Mouse (Mus musculus) heart, embryonic 11.5 days (tissue): Measurements from ENCODE around the gene Thg1l. TPM values are rescaled to one million over a fixed set of nuclear protein-coding genes. Genes with fewer than 3 reads are reported as not detected.
A peak's percentile ranks its signal among the peaks of the same experiment; 100 is the strongest.

ENCODE experiments used
- ATAC-seq: fragments of 200-750 bp; cut with Nextera tagmentation; replicated peaks from 2 replicates; pipeline ENCODE4 v1.8.0; 2017; ENCODE audit warnings: moderate library complexity; ENCODE audit not compliant: insufficient number of reproducible peaks, low FRiP score, low TSS enrichment
- H3K27ac ChIP-seq: fragments of 300-500 bp; sonication (generic); 2 replicates; pipeline ENCODE4 v1.5.1; 2014; ENCODE audit warnings: mild to moderate bottlenecking, low read depth, low read length
- H3K27me3 ChIP-seq: fragments of 300-500 bp; sonication (generic); 2 replicates; pipeline ENCODE4 v1.6.1; 2014; ENCODE audit warnings: mild to moderate bottlenecking, low read length, mixed read lengths; ENCODE audit not compliant: control insufficient read depth, insufficient read depth
- H3K36me3 ChIP-seq: fragments of 300-500 bp; sonication (generic); 2 replicates; pipeline ENCODE4 v1.6.1; 2014; ENCODE audit warnings: mild to moderate bottlenecking, low read length, moderate library complexity, mixed read lengths; ENCODE audit not compliant: control insufficient read depth, insufficient read depth
- H3K4me1 ChIP-seq: fragments of 300-500 bp; sonication (generic); 2 replicates; pipeline ENCODE4 v1.6.1; 2014; ENCODE audit warnings: low read length; ENCODE audit not compliant: control insufficient read depth, insufficient read depth
- H3K4me2 ChIP-seq: fragments of 300-500 bp; sonication (generic); 2 replicates; pipeline ENCODE4 v1.6.1; 2014; ENCODE audit warnings: mild to moderate bottlenecking, moderate library complexity
- H3K4me3 ChIP-seq: fragments of 300-500 bp; sonication (generic); 2 replicates; pipeline ENCODE4 v1.5.1; 2014; ENCODE audit warnings: low read depth, low read length
- H3K9ac ChIP-seq: fragments of 300-500 bp; sonication (generic); 2 replicates; pipeline ENCODE4 v1.6.1; 2014; ENCODE audit warnings: mild to moderate bottlenecking, low read depth, low read length, moderate library complexity
- H3K9me3 ChIP-seq: fragments of 300-500 bp; sonication (generic); replicated peaks from 2 replicates; pipeline ENCODE4 v1.6.1; 2016; ENCODE audit warnings: low read length; ENCODE audit not compliant: control insufficient read depth
- WGBS: fragments of 180-500 bp; shearing (Covaris S2); extraction: QIAGEN DNeasy Blood & Tissue Kit; methylation state at CpG from one replicate; pipeline ENCODE4 v1.1.7; 2014; ENCODE audit not compliant: insufficient replicate concordance; 5-methylcytosine and 5-hydroxymethylcytosine counted together
- polyA plus RNA-seq: library from polyadenylated mRNA; unstranded; fragments of >200 nt; fragmentation: Nextera tagmentation; extraction: Ambion mirVana; gene quantifications from 2 replicates; pipeline ENCODE4 v1.2.1, GENCODE M21; 2014

Gene Thg1l
- polyA plus RNA-seq, 1 experiment from 2014 or later: 9.5 TPM

GRCm38 (mm10) chr11:45943108-45943705, 12.1 kb downstream of the Thg1l start:
- Histone ChIP-seq H3K4me3 (peak overlapping the region; percentile 83), H3K9ac (peak overlapping the region; percentile 93), H3K4me2 (peak overlapping the region; percentile 93), H3K27ac (no peak overlapping the region), H3K4me1 (peaks cover 12% of the 10 kb centered on the region), H3K27me3 (no peaks in the 10 kb centered on the region), H3K9me3 (no peaks in the 10 kb centered on the region), H3K36me3 (no peaks in the 10 kb centered on the region)
- WGBS: 69% methylated on average over 7 of the region's 7 CpGs
- ATAC-seq: no peak

DNA sequence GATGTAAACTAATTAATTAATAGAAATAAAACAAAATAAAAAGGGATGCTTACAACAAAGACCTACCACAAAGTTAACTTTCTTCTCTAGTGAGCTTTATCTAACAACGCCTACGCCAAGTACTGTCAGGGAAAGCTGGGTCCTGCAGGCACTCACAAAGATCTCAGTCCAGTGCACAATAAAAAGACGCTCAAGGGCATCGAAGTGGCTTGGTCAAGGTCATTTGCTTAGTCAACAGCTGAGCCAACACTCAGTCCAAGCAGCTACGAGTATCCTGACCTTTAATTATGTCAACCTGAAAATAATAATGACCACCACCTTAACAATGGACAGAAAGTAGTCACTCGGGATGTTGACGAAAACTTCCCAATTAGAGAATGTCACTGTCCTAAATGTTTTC, 13.0 kb downstream of the Thg1l start:
- Histone ChIP-seq H3K36me3 (no peaks in the 10 kb centered on the region), H3K27me3 (no peaks in the 10 kb centered on the region), H3K9ac (no peak overlapping the region), H3K4me3 (no peak overlapping the region), H3K9me3 (no peaks in the 10 kb centered on the region), H3K4me2 (no peak overlapping the region), H3K4me1 (peaks cover 12% of the 10 kb centered on the region), H3K27ac (no peak overlapping the region)
- WGBS: 90% methylated on average over 7 of the region's 7 CpGs
- no peak for ATAC-seq

GRCm38 (mm10) chr11:45938917-45939316, 16.4 kb downstream of the Thg1l start:
- no peaks in the 10 kb centered on the region for H3K27me3 ChIP-seq
- H3K9me3 ChIP-seq: no peaks in the 10 kb centered on the region
- H3K27ac ChIP-seq: no peak overlapping the region
- WGBS: 77% methylated on average over 8 of the region's 8 CpGs
- no peak overlapping the region for H3K4me2 ChIP-seq
- no peak overlapping the region for H3K9ac ChIP-seq
- ATAC-seq: no peak
- peaks cover 2% of the 10 kb centered on the region; the same call in 1 of the 2 replicates for H3K36me3 ChIP-seq
- H3K4me1 ChIP-seq: peaks cover 12% of the 10 kb centered on the region
- H3K4me3 ChIP-seq: no peak overlapping the region

- Histone ChIP-seq H3K9me3 (no peaks in the 10 kb centered on the region), H3K36me3 (peaks cover 2% of the 10 kb centered on the region; the same call in 1 of the 2 replicates), H3K4me3 (no peak overlapping the region), H3K4me1 (no peaks in the 10 kb centered on the region), H3K27ac (no peak overlapping the region), H3K27me3 (no peaks in the 10 kb centered on the region), H3K9ac (no peak overlapping the region), H3K4me2 (no peak overlapping the region)
- 93% methylated on average over 8 of the region's 8 CpGs for WGBS
- no peak for ATAC-seq
These were observed 17.8 kb downstream of the Thg1l start for GRCm38 (mm10) chr11:45937478-45937877.

DNA sequence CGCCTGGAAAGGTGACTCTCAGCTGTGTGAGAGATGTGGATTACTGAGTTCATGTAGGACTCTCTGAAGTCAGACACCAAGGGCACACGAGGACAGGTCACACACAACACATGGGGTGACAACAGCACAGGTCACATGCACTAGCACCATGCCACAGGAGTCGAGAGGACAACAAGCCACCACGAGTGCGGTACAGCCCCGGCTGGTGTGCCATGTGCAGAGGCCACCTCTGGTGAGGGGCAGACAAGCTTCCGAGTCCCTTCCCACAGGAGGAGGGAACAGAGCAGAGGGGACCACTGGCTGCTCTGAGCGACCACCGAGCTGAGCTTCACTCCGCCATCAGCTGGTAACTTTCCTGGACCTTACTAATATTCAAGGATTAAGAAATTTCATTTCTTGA, 22.5 kb downstream of the Thg1l start:
- Histone ChIP-seq H3K27me3 (no peaks in the 10 kb centered on the region), H3K27ac (no peak overlapping the region), H3K9me3 (no peaks in the 10 kb centered on the region), H3K4me1 (no peaks in the 10 kb centered on the region), H3K36me3 (peaks cover 2% of the 10 kb centered on the region; the same call in 1 of the 2 replicates), H3K4me2 (no peak overlapping the region), H3K9ac (no peak overlapping the region), H3K4me3 (no peak overlapping the region)
- 84% methylated on average over 10 of the region's 10 CpGs for WGBS
- ATAC-seq: no peak

GRCm38 (mm10) chr11:45929541-45929940, 25.8 kb downstream of the Thg1l start:
- Histone ChIP-seq H3K4me3 (no peak overlapping the region), H3K9ac (no peak overlapping the region), H3K36me3 (no peaks in the 10 kb centered on the region), H3K27ac (no peak overlapping the region), H3K4me1 (no peaks in the 10 kb centered on the region), H3K4me2 (no peak overlapping the region), H3K9me3 (no peaks in the 10 kb centered on the region), H3K27me3 (no peaks in the 10 kb centered on the region)
- ATAC-seq: no peak
- 82% methylated on average over 10 of the region's 10 CpGs for WGBS

- ATAC-seq: no peak
- Histone ChIP-seq H3K27me3 (no peaks in the 10 kb centered on the region), H3K27ac (no peak overlapping the region), H3K4me1 (no peaks in the 10 kb centered on the region), H3K4me3 (no peak overlapping the region), H3K9me3 (no peaks in the 10 kb centered on the region), H3K36me3 (no peaks in the 10 kb centered on the region), H3K4me2 (no peak overlapping the region), H3K9ac (no peak overlapping the region)
- WGBS: 42% methylated on average over 5 of the region's 5 CpGs
These were observed 27.8 kb downstream of the Thg1l start for GRCm38 (mm10) chr11:45927456-45927855.

GRCm38 (mm10) chr11:45926640-45927082, 28.6 kb downstream of the Thg1l start:
- 0% methylated on average over 9 of the region's 9 CpGs for whole genome bisulfite sequencing
- no peaks in the 10 kb centered on the region for H3K4me1 ChIP-seq
- H3K27me3 ChIP-seq: no peaks in the 10 kb centered on the region
- H3K4me2 ChIP-seq: peak overlapping the region; percentile 61
- no peaks in the 10 kb centered on the region for H3K9me3 ChIP-seq
- H3K27ac ChIP-seq: no peak overlapping the region
- peak overlapping the region; percentile 34 for H3K4me3 ChIP-seq
- H3K36me3 ChIP-seq: no peaks in the 10 kb centered on the region
- ATAC-seq: peak; percentile 73
- H3K9ac ChIP-seq: 0 out of 2 replicates have a peak overlapping the region, but pooled peaks have one; percentile 2

DNA sequence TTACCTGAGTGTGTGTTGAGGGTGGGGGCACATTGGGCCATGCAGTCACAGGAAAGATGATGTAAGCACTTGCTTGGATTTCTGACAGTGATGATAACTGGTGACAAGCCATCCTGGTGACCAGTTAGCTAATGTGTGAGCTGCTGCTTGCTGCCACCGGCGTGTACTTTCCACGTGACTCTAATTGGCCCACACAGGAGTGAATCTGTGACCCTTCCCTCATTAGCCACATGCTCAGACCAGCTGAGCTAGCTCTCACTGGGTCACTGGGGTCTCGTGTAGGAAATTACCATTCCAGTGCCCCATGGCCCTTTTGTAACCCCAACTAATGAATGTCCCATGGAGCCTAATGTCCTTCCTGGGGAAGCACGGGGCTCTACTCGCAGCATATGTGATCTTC, 29.9 kb downstream of the Thg1l start:
- Histone ChIP-seq H3K4me1 (peaks cover 4% of the 10 kb centered on the region; the same call in 1 of the 2 replicates), H3K36me3 (no peaks in the 10 kb centered on the region), H3K9ac (no peak overlapping the region), H3K4me2 (no peak overlapping the region), H3K27ac (no peak overlapping the region), H3K9me3 (no peaks in the 10 kb centered on the region), H3K27me3 (no peaks in the 10 kb centered on the region), H3K4me3 (no peak overlapping the region)
- ATAC-seq: no peak
- WGBS: 69% methylated on average over 6 of the region's 6 CpGs
